Comparison of ENCODE assay signal across 20 mouse cellular contexts in the genomic region with DNA sequence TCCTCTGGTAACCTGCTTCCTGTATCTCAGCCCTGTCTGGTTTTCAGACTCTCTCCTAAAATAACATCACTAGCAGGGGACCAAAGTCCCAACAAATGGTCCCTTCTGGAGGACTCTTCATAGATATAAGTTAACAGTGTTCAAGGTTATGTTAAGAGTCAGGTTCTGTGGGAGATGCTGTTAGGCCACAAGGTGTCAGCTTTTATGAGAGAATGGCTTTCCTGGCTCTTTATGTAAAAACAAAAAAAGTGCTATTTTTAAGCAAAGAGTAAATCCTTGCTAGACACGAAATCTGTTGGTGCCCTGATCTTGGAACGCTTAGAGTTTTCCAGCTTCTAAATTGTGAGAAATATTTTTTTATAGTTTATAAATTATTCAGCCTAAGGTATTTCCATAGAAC.
DNase-seq lines count a peak whose midpoint lies in the region; ATAC-seq and TF ChIP-seq lines count a peak whose summit lies in the region.
"Had no signal": no experiment of that assay in that cellular context is flagged by ENCODE, and none has a peak within 500 bp of the region (broad histone marks: within the 10 kb centered on the region; RNA-seq: fewer than 3 reads in every experiment).

No protein-coding gene starts in this region.

- intact Hi-C loops in heart, postnatal 10 days (cut with DNase I): no loop called here

- H3K27ac ChIP-seq in forebrain, embryonic 15.5 days (replicated peaks): peak overlapping the region; percentile 55
- H3K27ac ChIP-seq in forebrain, embryonic 11.5 days (ENCODE audit: low read depth, low read length): no peak overlapping the region
- no peak overlapping the region for H3K27ac ChIP-seq in layer of hippocampus, adult 2 months
- no peak overlapping the region for H3K27ac ChIP-seq in MEL (ENCODE audit: control insufficient read depth, low read depth, low read length)
- H3K27ac ChIP-seq in forebrain, embryonic 16.5 days (ENCODE audit: low read length): peak overlapping the region; percentile 25; the same call in 1 of the 2 replicates
- H3K27ac ChIP-seq: hindbrain, embryonic 12.5 days; limb, embryonic 13.5 days; liver, embryonic 14.5 days; midbrain, embryonic 15.5 days; stomach, embryonic 15.5 days had no signal

- TF ChIP-seq EP300 in MEL (IDR thresholded peaks at IDR 0.05; ENCODE audit: low read depth in 1 of 2, low read length in 2 of 2): no peak

- TF ChIP-seq RAD21 in MEL (IDR thresholded peaks at IDR 0.05; ENCODE audit: low read depth, low read length): no peak; the same call in 1 of the 2 replicates

- no peaks in the 10 kb centered on the region for H3K79me2 ChIP-seq in MEL (ENCODE audit: control insufficient read depth, insufficient read depth, low read length, poor library complexity)

- no peak overlapping the region for H3K4me3 ChIP-seq in forebrain, embryonic 15.5 days
- no peak overlapping the region for H3K4me3 ChIP-seq in forebrain, embryonic 11.5 days (ENCODE audit: low read depth, low read length)
- no peak overlapping the region for H3K4me3 ChIP-seq in layer of hippocampus, adult 2 months
- H3K4me3 ChIP-seq in MEL (ENCODE audit: control insufficient read depth in 1 of 2, insufficient read depth in 1 of 2, low read depth in 2 of 2, low read length in 2 of 2): no peak overlapping the region
- H3K4me3 ChIP-seq in forebrain, embryonic 16.5 days (replicated peaks; ENCODE audit: low read length): no peak overlapping the region
- H3K4me3 ChIP-seq: hindbrain, embryonic 12.5 days; limb, embryonic 13.5 days; midbrain, embryonic 15.5 days; stomach, embryonic 15.5 days had no signal

- H3K9me3 ChIP-seq in forebrain, embryonic 15.5 days: no peaks in the 10 kb centered on the region
- no peaks in the 10 kb centered on the region; the same call in 1 of the 2 replicates for H3K9me3 ChIP-seq in forebrain, embryonic 11.5 days (ENCODE audit: control insufficient read depth, low read length)
- H3K9me3 ChIP-seq in MEL (replicated peaks; ENCODE audit: insufficient read depth, low read length): no peaks in the 10 kb centered on the region
- H3K9me3 ChIP-seq in forebrain, embryonic 16.5 days (ENCODE audit: control insufficient read depth, low read length): peaks cover 3% of the 10 kb centered on the region
- H3K9me3 ChIP-seq: hindbrain, embryonic 12.5 days; midbrain, embryonic 15.5 days; stomach, embryonic 15.5 days had no signal

- no peak overlapping the region for H3K4me2 ChIP-seq in forebrain, embryonic 15.5 days (replicated peaks)
- H3K4me2 ChIP-seq in forebrain, embryonic 11.5 days (ENCODE audit: low read depth, low read length, severe bottlenecking): no peak overlapping the region
- H3K4me2 ChIP-seq in forebrain, embryonic 16.5 days (ENCODE audit: low read length): no peak overlapping the region
- H3K4me2 ChIP-seq: heart, embryonic 11.5 days; hindbrain, embryonic 12.5 days; limb, embryonic 13.5 days; lung, embryonic 14.5 days; midbrain, embryonic 15.5 days; stomach, embryonic 15.5 days had no signal

- H3K27me3 ChIP-seq in forebrain, embryonic 15.5 days: no peaks in the 10 kb centered on the region
- no peaks in the 10 kb centered on the region for H3K27me3 ChIP-seq in forebrain, embryonic 11.5 days (ENCODE audit: control insufficient read depth, insufficient read depth, low read length)
- no peaks in the 10 kb centered on the region for H3K27me3 ChIP-seq in MEL (ENCODE audit: control insufficient read depth in 1 of 2, insufficient read depth in 2 of 2, low read length in 2 of 2)
- no peaks in the 10 kb centered on the region for H3K27me3 ChIP-seq in forebrain, embryonic 16.5 days (replicated peaks; ENCODE audit: control insufficient read depth, insufficient read depth, low read length)
- H3K27me3 ChIP-seq: hindbrain, embryonic 12.5 days; limb, embryonic 13.5 days; midbrain, embryonic 15.5 days; stomach, embryonic 15.5 days had no signal

- H3K9ac ChIP-seq in forebrain, embryonic 15.5 days (replicated peaks): no peak overlapping the region
- no peak overlapping the region for H3K9ac ChIP-seq in forebrain, embryonic 11.5 days (ENCODE audit: low read length)
- H3K9ac ChIP-seq in MEL (ENCODE audit: control insufficient read depth, low read depth, low read length, poor library complexity, severe bottlenecking): no peak overlapping the region
- no peak overlapping the region for H3K9ac ChIP-seq in forebrain, embryonic 16.5 days (replicated peaks; ENCODE audit: low read depth, low read length)
- H3K9ac ChIP-seq: hindbrain, embryonic 12.5 days; limb, embryonic 13.5 days; liver, embryonic 14.5 days; lung, embryonic 14.5 days; midbrain, embryonic 15.5 days; stomach, embryonic 15.5 days had no signal

- 56% methylated on average over 2 of the region's 2 CpGs for WGBS in forebrain, embryonic 15.5 days
- 88% methylated on average over 2 of the region's 2 CpGs for WGBS in forebrain, embryonic 11.5 days
- WGBS in forebrain, embryonic 16.5 days: 50% methylated on average over 2 of the region's 2 CpGs

- no peaks in the 10 kb centered on the region for H3K36me3 ChIP-seq in forebrain, embryonic 15.5 days
- H3K36me3 ChIP-seq in forebrain, embryonic 11.5 days (ENCODE audit: control insufficient read depth, insufficient read depth, low read length): no peaks in the 10 kb centered on the region
- peaks cover 0 to 5% of the 10 kb centered on the region in 2 experiments; a peak in 2 of 4 replicates for H3K36me3 ChIP-seq in MEL (ENCODE audit: control insufficient read depth in 1 of 2, insufficient read depth in 2 of 2, low read length in 2 of 2)
- H3K36me3 ChIP-seq in forebrain, embryonic 16.5 days (ENCODE audit: control insufficient read depth, insufficient read depth): no peaks in the 10 kb centered on the region
- H3K36me3 ChIP-seq: hindbrain, embryonic 12.5 days; limb, embryonic 13.5 days; midbrain, embryonic 15.5 days; stomach, embryonic 15.5 days had no signal

- TF ChIP-seq POLR2A in MEL (IDR thresholded peaks at IDR 0.05; ENCODE audit: control insufficient read depth in 1 of 2, insufficient read depth in 1 of 2, low read depth in 1 of 2, low read length in 2 of 2, poor library complexity in 1 of 2): no peak

- ATAC-seq in forebrain, embryonic 15.5 days (replicated peaks): no peak; the same call in 1 of the 2 replicates
- no peak for ATAC-seq in forebrain, embryonic 11.5 days (replicated peaks; ENCODE audit: low FRiP score)
- ATAC-seq in forebrain, embryonic 16.5 days: peak; percentile 31
- ATAC-seq: midbrain, embryonic 15.5 days had no signal

- DNase-seq in forebrain, embryonic 11.5 days (ENCODE audit: low spot score): no peak
- no peak for DNase-seq in layer of hippocampus, adult 2 months (ENCODE audit: low spot score in 2 of 2)
- no peak for DNase-seq in layer of hippocampus, adult 11-12 months (ENCODE audit: low spot score)
- DNase-seq in MEL (ENCODE audit: low read depth, low spot score): no peak
- no peak for DNase-seq in heart, postnatal 10 days
- DNase-seq: adrenal gland, postnatal 10 days; cerebellum, adult 9-11 months; kidney, adult 11 months; lung, embryonic 14.5 days; right cerebral cortex, adult 18-20 months; right cerebral cortex, postnatal 4 days; thymus, adult 18-20 months had no signal

- H3K4me1 ChIP-seq in forebrain, embryonic 15.5 days: no peaks in the 10 kb centered on the region
- H3K4me1 ChIP-seq in forebrain, embryonic 11.5 days (replicated peaks; ENCODE audit: control insufficient read depth, insufficient read depth, low read length): no peaks in the 10 kb centered on the region
- peaks cover 0 to 2% of the 10 kb centered on the region in 2 experiments; a peak in 3 of 4 replicates for H3K4me1 ChIP-seq in MEL (ENCODE audit: control insufficient read depth in 1 of 2, insufficient read depth in 2 of 2, low read length in 2 of 2)
- H3K4me1 ChIP-seq in forebrain, embryonic 16.5 days (replicated peaks; ENCODE audit: control insufficient read depth, insufficient read depth, low read length): 0 out of 2 replicates have a peak, but pooled peaks cover 2% of the 10 kb centered on the region
- H3K4me1 ChIP-seq: hindbrain, embryonic 12.5 days; limb, embryonic 13.5 days; midbrain, embryonic 15.5 days; stomach, embryonic 15.5 days had no signal

- TF ChIP-seq CTCF in layer of hippocampus, adult 2 months (conservative IDR thresholded peaks at IDR 0.05): peak; percentile 64
- TF ChIP-seq CTCF in MEL (IDR thresholded peaks at IDR 0.05 in 2 of 3, conservative IDR thresholded peaks at IDR 0.05 in 1 of 3; ENCODE audit: control insufficient read depth in 1 of 3, insufficient read depth in 1 of 3, low read depth in 2 of 3, low read length in 3 of 3, poor library complexity in 1 of 3, severe bottlenecking in 1 of 3): no peak

TF ChIP-seq in MEL, 35 proteins besides CTCF, POLR2A, EP300 and RAD21:
- TF ChIP-seq SMC3 (IDR thresholded peaks at IDR 0.05; ENCODE audit: low read depth, low read length) (peak; percentile 28; the same call in 1 of the 2 replicates), RCOR1 (IDR thresholded peaks at IDR 0.05; ENCODE audit: low read depth, low read length) (no peak), TAL1 (IDR thresholded peaks at IDR 0.05; ENCODE audit: low read length) (no peak)
TF ChIP-seq in MEL: peak in this region for 1.

Comparison
In these comparisons a context has a peak if more than half of its experiments do, and no peak if none do; other contexts are left out.
1. H3K27ac ChIP-seq: peak in forebrain, embryonic 15.5 days (single experiment) and forebrain, embryonic 16.5 days (single experiment); none in forebrain, embryonic 11.5 days (single experiment), layer of hippocampus, adult 2 months (single experiment) and MEL (single experiment).